Mouse (Mus musculus) hindbrain, embryonic 12.5 days (tissue): Measurements from ENCODE around the gene Xylt1. TPM values are rescaled to one million over a fixed set of nuclear protein-coding genes. Genes with fewer than 3 reads are reported as not detected.

Experiments
- ATAC-seq: fragments of 200-750 bp; cut with Nextera tagmentation; 2 replicates; pipeline ENCODE4 v1.8.0; 2017; ENCODE audit warnings: moderate TSS enrichment; ENCODE audit not compliant: low FRiP score
- H3K27ac ChIP-seq: fragments of 300-500 bp; sonication (generic); 2 replicates; pipeline ENCODE4 v1.5.1; 2016; ENCODE audit warnings: mild to moderate bottlenecking
- H3K27me3 ChIP-seq: fragments of 300-500 bp; sonication (generic); 2 replicates; pipeline ENCODE4 v1.6.1; 2016; ENCODE audit warnings: mild to moderate bottlenecking
- H3K36me3 ChIP-seq: fragments of 300-500 bp; sonication (generic); 2 replicates; pipeline ENCODE4 v1.6.1; 2016; ENCODE audit warnings: mild to moderate bottlenecking
- H3K4me1 ChIP-seq: fragments of 300-500 bp; sonication (generic); 2 replicates; pipeline ENCODE4 v1.6.1; 2016
- H3K4me2 ChIP-seq: fragments of 300-500 bp; sonication (generic); replicated peaks from 2 replicates; pipeline ENCODE4 v1.6.1; 2016; ENCODE audit warnings: mild to moderate bottlenecking
- H3K4me3 ChIP-seq: fragments of 300-500 bp; sonication (generic); 2 replicates; pipeline ENCODE4 v1.5.1; 2016; ENCODE audit warnings: mild to moderate bottlenecking
- H3K9ac ChIP-seq: fragments of 300-500 bp; sonication (generic); 2 replicates; pipeline ENCODE4 v1.6.1; 2016; ENCODE audit warnings: mild to moderate bottlenecking, moderate library complexity
- H3K9me3 ChIP-seq: fragments of 300-500 bp; sonication (generic); replicated peaks from 2 replicates; pipeline ENCODE4 v1.6.1; 2016; ENCODE audit warnings: mild to moderate bottlenecking
- WGBS: fragments of 180-500 bp; shearing (Covaris S2); methylation state at CpG from one replicate; pipeline ENCODE4 v1.1.7; 2016; 5-methylcytosine and 5-hydroxymethylcytosine counted together
- polyA plus RNA-seq: library from polyadenylated mRNA; unstranded; fragments of >200 nt; fragmentation: Nextera tagmentation; extraction: Ambion mirVana; gene quantifications from 2 replicates; pipeline ENCODE4 v1.2.1, GENCODE M21; 2016

The Xylt1 gene
- polyA plus RNA-seq, 1 experiment from 2014 or later = 2.4 TPM

- Histone ChIP-seq H3K36me3 (no peaks in the 10 kb centered on the region), H3K4me1 (peaks cover 4% of the 10 kb centered on the region; the same call in 1 of the 2 replicates), H3K9me3 (no peaks in the 10 kb centered on the region), H3K9ac (no peak overlapping the region), H3K27ac (no peak overlapping the region), H3K4me3 (no peak overlapping the region), H3K4me2 (no peak overlapping the region), H3K27me3 (no peaks in the 10 kb centered on the region)
- no peak for ATAC-seq
- 64% methylated on average over 1 of the region's 1 CpGs for WGBS
Observed at GRCm38 (mm10) chr7:117588426-117588825, 207.6 kb downstream of the Xylt1 start.

GRCm38 (mm10) chr7:117589359-117589758 lies 208.6 kb downstream of the Xylt1 start:
- Histone ChIP-seq H3K27me3 (no peaks in the 10 kb centered on the region), H3K4me1 (peaks cover 4% of the 10 kb centered on the region; the same call in 1 of the 2 replicates), H3K27ac (no peak overlapping the region), H3K36me3 (no peaks in the 10 kb centered on the region), H3K4me2 (no peak overlapping the region), H3K9me3 (no peaks in the 10 kb centered on the region), H3K4me3 (no peak overlapping the region), H3K9ac (no peak overlapping the region)
- ATAC-seq = no peak
- 75% methylated on average over 2 of the region's 2 CpGs for WGBS

- H3K27ac ChIP-seq = no peak overlapping the region
- WGBS = 88% methylated on average over 4 of the region's 4 CpGs
- no peak overlapping the region for H3K4me3 ChIP-seq
- H3K9me3 ChIP-seq = no peaks in the 10 kb centered on the region
- ATAC-seq = no peak
- peaks cover 4% of the 10 kb centered on the region; the same call in 1 of the 2 replicates for H3K4me1 ChIP-seq
- no peak overlapping the region for H3K4me2 ChIP-seq
- no peaks in the 10 kb centered on the region for H3K27me3 ChIP-seq
- H3K36me3 ChIP-seq = no peaks in the 10 kb centered on the region
- H3K9ac ChIP-seq = no peak overlapping the region
Observed at GRCm38 (mm10) chr7:117589820-117590219, 209.0 kb downstream of the Xylt1 start.

GRCm38 (mm10) chr7:117594191-117594590 lies 213.4 kb downstream of the Xylt1 start:
- no peaks in the 10 kb centered on the region for H3K9me3 ChIP-seq

GRCm38 (mm10) chr7:117595029-117595695 lies 214.4 kb downstream of the Xylt1 start:
- Histone ChIP-seq H3K4me1 (no peaks in the 10 kb centered on the region), H3K36me3 (no peaks in the 10 kb centered on the region), H3K4me2 (no peak overlapping the region), H3K27ac (no peak overlapping the region), H3K27me3 (no peaks in the 10 kb centered on the region), H3K4me3 (no peak overlapping the region), H3K9ac (no peak overlapping the region), H3K9me3 (no peaks in the 10 kb centered on the region)
- 82% methylated on average over 12 of the region's 12 CpGs for WGBS
- ATAC-seq = no peak

More at GRCm38 (mm10) chr7:117594191-117594590, 213.4 kb downstream of the Xylt1 start:
- Histone ChIP-seq H3K27me3 (no peaks in the 10 kb centered on the region), H3K4me1 (no peaks in the 10 kb centered on the region), H3K4me3 (no peak overlapping the region), H3K4me2 (no peak overlapping the region), H3K9ac (no peak overlapping the region), H3K27ac (no peak overlapping the region), H3K36me3 (no peaks in the 10 kb centered on the region)
- WGBS = 88% methylated on average over 2 of the region's 2 CpGs
- no peak for ATAC-seq

- 36% methylated on average over 7 of the region's 7 CpGs for WGBS
- H3K4me3 ChIP-seq = no peak overlapping the region
- no peak overlapping the region for H3K9ac ChIP-seq
- no peak overlapping the region for H3K4me2 ChIP-seq
- H3K4me1 ChIP-seq = peaks cover 7% of the 10 kb centered on the region
- H3K9me3 ChIP-seq = no peaks in the 10 kb centered on the region
- no peaks in the 10 kb centered on the region for H3K27me3 ChIP-seq
- ATAC-seq = no peak
- H3K36me3 ChIP-seq = no peaks in the 10 kb centered on the region
- no peak overlapping the region for H3K27ac ChIP-seq
Observed at GRCm38 (mm10) chr7:117600443-117600842, 219.7 kb downstream of the Xylt1 start.

GRCm38 (mm10) chr7:117610439-117610838 lies 229.7 kb downstream of the Xylt1 start:
- Histone ChIP-seq H3K9ac (no peak overlapping the region), H3K4me3 (no peak overlapping the region), H3K4me1 (0 out of 2 replicates have a peak, but pooled peaks cover 4% of the 10 kb centered on the region), H3K27ac (no peak overlapping the region), H3K9me3 (no peaks in the 10 kb centered on the region), H3K36me3 (no peaks in the 10 kb centered on the region), H3K4me2 (no peak overlapping the region), H3K27me3 (no peaks in the 10 kb centered on the region; the same call in 1 of the 2 replicates)
- 37% methylated on average over 6 of the region's 6 CpGs for WGBS
- no peak for ATAC-seq

GRCm38 (mm10) chr7:117612788-117613473 lies 232.2 kb downstream of the Xylt1 start:
- Histone ChIP-seq H3K9ac (no peak overlapping the region), H3K4me3 (no peak overlapping the region), H3K9me3 (no peaks in the 10 kb centered on the region), H3K27ac (no peak overlapping the region), H3K36me3 (no peaks in the 10 kb centered on the region), H3K4me1 (peaks cover 5% of the 10 kb centered on the region), H3K4me2 (no peak overlapping the region), H3K27me3 (no peaks in the 10 kb centered on the region; the same call in 1 of the 2 replicates)
- WGBS = 70% methylated on average over 11 of the region's 11 CpGs
- no peak for ATAC-seq

- Histone ChIP-seq H3K4me3 (no peak overlapping the region), H3K36me3 (no peaks in the 10 kb centered on the region), H3K9me3 (no peaks in the 10 kb centered on the region), H3K27ac (no peak overlapping the region), H3K9ac (no peak overlapping the region), H3K4me2 (no peak overlapping the region), H3K27me3 (no peaks in the 10 kb centered on the region; the same call in 1 of the 2 replicates), H3K4me1 (peaks cover 13% of the 10 kb centered on the region)
- 70% methylated on average over 3 of the region's 3 CpGs for WGBS
- ATAC-seq = no peak
Observed at GRCm38 (mm10) chr7:117613796-117614195, 233.0 kb downstream of the Xylt1 start.

GRCm38 (mm10) chr7:117614346-117614745 lies 233.6 kb downstream of the Xylt1 start:
- Histone ChIP-seq H3K9ac (no peak overlapping the region), H3K36me3 (no peaks in the 10 kb centered on the region), H3K9me3 (no peaks in the 10 kb centered on the region), H3K27ac (no peak overlapping the region), H3K27me3 (no peaks in the 10 kb centered on the region; the same call in 1 of the 2 replicates), H3K4me1 (peaks cover 19% of the 10 kb centered on the region), H3K4me3 (no peak overlapping the region), H3K4me2 (no peak overlapping the region)
- no peak for ATAC-seq
- 87% methylated on average over 2 of the region's 2 CpGs for WGBS

- ATAC-seq = no peak
- H3K27ac ChIP-seq = no peak overlapping the region
- no peak overlapping the region for H3K4me2 ChIP-seq
- H3K4me3 ChIP-seq = no peak overlapping the region
- no peaks in the 10 kb centered on the region for H3K36me3 ChIP-seq
- WGBS = 71% methylated on average over 5 of the region's 5 CpGs
- no peaks in the 10 kb centered on the region for H3K9me3 ChIP-seq
- peaks cover 22% of the 10 kb centered on the region for H3K4me1 ChIP-seq
- no peak overlapping the region for H3K9ac ChIP-seq
- peaks cover 1% of the 10 kb centered on the region; the same call in 1 of the 2 replicates for H3K27me3 ChIP-seq
Observed at GRCm38 (mm10) chr7:117614851-117615250, 234.1 kb downstream of the Xylt1 start.

- H3K9me3 ChIP-seq = no peaks in the 10 kb centered on the region
- no peaks in the 10 kb centered on the region for H3K36me3 ChIP-seq
- no peak overlapping the region for H3K9ac ChIP-seq
- H3K27ac ChIP-seq = no peak overlapping the region
- 74% methylated on average over 5 of the region's 5 CpGs for WGBS
- H3K4me1 ChIP-seq = peaks cover 24% of the 10 kb centered on the region
- no peak overlapping the region for H3K4me3 ChIP-seq
- no peak for ATAC-seq
- no peak overlapping the region for H3K4me2 ChIP-seq
- H3K27me3 ChIP-seq = 0 out of 2 replicates have a peak, but pooled peaks cover 4% of the 10 kb centered on the region
Observed at GRCm38 (mm10) chr7:117616277-117616676, 235.5 kb downstream of the Xylt1 start.
